Mouse (Mus musculus) liver, embryonic 13.5 days (tissue): ENCODE data around the gene Ccnk. TPM values are rescaled to one million over a fixed set of nuclear protein-coding genes. Genes with fewer than 3 reads are reported as not detected.

Source experiments
- ATAC-seq: fragments of 200-750 bp; cut with Nextera tagmentation; 2 replicates; pipeline ENCODE4 v1.8.0; 2017; ENCODE audit warnings: low read depth, mild to moderate bottlenecking, moderate number of reproducible peaks, moderate library complexity
- DNase-seq: peaks from one replicate; pipeline ENCODE4 v3.0.0; 2022
- H3K27ac ChIP-seq: fragments of 300-500 bp; sonication (generic); 2 replicates; pipeline ENCODE4 v1.5.1; 2015; ENCODE audit warnings: moderate library complexity, mild to moderate bottlenecking, inconsistent platforms
- H3K27me3 ChIP-seq: fragments of 300-500 bp; sonication (generic); 2 replicates; pipeline ENCODE4 v1.6.1; 2015; ENCODE audit warnings: mild to moderate bottlenecking, inconsistent platforms
- H3K36me3 ChIP-seq: fragments of 300-500 bp; sonication (generic); 2 replicates; pipeline ENCODE4 v1.6.1; 2015; ENCODE audit warnings: mild to moderate bottlenecking, inconsistent platforms
- H3K4me1 ChIP-seq: fragments of 300-500 bp; sonication (generic); replicated peaks from 2 replicates; pipeline ENCODE4 v1.6.1; 2015; ENCODE audit warnings: inconsistent platforms
- H3K4me2 ChIP-seq: fragments of 300-500 bp; sonication (generic); 2 replicates; pipeline ENCODE4 v1.6.1; 2015; ENCODE audit warnings: inconsistent platforms, mild to moderate bottlenecking, moderate library complexity
- H3K4me3 ChIP-seq: fragments of 300-500 bp; sonication (generic); replicated peaks from 2 replicates; pipeline ENCODE4 v1.5.1; 2015; ENCODE audit warnings: mild to moderate bottlenecking, inconsistent platforms
- H3K9ac ChIP-seq: fragments of 300-500 bp; sonication (generic); 2 replicates; pipeline ENCODE4 v1.6.1; 2015; ENCODE audit warnings: mild to moderate bottlenecking, inconsistent platforms
- H3K9me3 ChIP-seq: fragments of 300-500 bp; sonication (generic); replicated peaks from 2 replicates; pipeline ENCODE4 v1.6.1; 2016; ENCODE audit warnings: inconsistent platforms
- WGBS: fragments of 180-500 bp; shearing (Covaris S2); methylation state at CpG from one replicate; pipeline ENCODE4 v1.1.7; 2015; ENCODE audit not compliant: insufficient replicate concordance; 5-methylcytosine and 5-hydroxymethylcytosine counted together
- polyA plus RNA-seq: library from polyadenylated mRNA; unstranded; fragments of >200 nt; fragmentation: Nextera tagmentation; extraction: Ambion mirVana; gene quantifications from 2 replicates; pipeline ENCODE4 v1.2.1, GENCODE M21; 2015

Gene Ccnk
- polyA plus RNA-seq, 1 experiment from 2014 or later: 2.3 TPM

- Histone ChIP-seq H3K27ac (no peak overlapping the region), H3K9me3 (no peaks in the 10 kb centered on the region), H3K4me2 (no peak overlapping the region), H3K4me3 (no peak overlapping the region), H3K27me3 (no peaks in the 10 kb centered on the region), H3K9ac (no peak overlapping the region), H3K36me3 (no peaks in the 10 kb centered on the region), H3K4me1 (peaks cover 39% of the 10 kb centered on the region)
- ATAC-seq (no peak), DNase-seq (no peak)
- 32% methylated on average over 18 of the region's 18 CpGs for WGBS
These were observed 34.0 kb downstream of the Ccnk start for GRCm38 (mm10) chr12:108213090-108214041.

GRCm38 (mm10) chr12:108215090-108215489, 35.7 kb downstream of the Ccnk start:
- Histone ChIP-seq H3K9me3 (no peaks in the 10 kb centered on the region), H3K27ac (no peak overlapping the region), H3K4me3 (no peak overlapping the region), H3K36me3 (no peaks in the 10 kb centered on the region), H3K4me2 (no peak overlapping the region), H3K9ac (no peak overlapping the region), H3K4me1 (peaks cover 35% of the 10 kb centered on the region), H3K27me3 (no peaks in the 10 kb centered on the region)
- DNase-seq: no peak
- no peak for ATAC-seq
- 64% methylated on average over 8 of the region's 8 CpGs for WGBS

- no peak overlapping the region for H3K4me2 ChIP-seq
- 67% methylated on average over 11 of the region's 11 CpGs for WGBS
- no peaks in the 10 kb centered on the region for H3K27me3 ChIP-seq
- no peak overlapping the region for H3K27ac ChIP-seq
- ATAC-seq (no peak), DNase-seq (no peak)
- no peak overlapping the region for H3K9ac ChIP-seq
- H3K4me1 ChIP-seq: peaks cover 25% of the 10 kb centered on the region
- no peaks in the 10 kb centered on the region for H3K36me3 ChIP-seq
- H3K4me3 ChIP-seq: no peak overlapping the region
- no peaks in the 10 kb centered on the region for H3K9me3 ChIP-seq
These were observed 37.4 kb downstream of the Ccnk start for GRCm38 (mm10) chr12:108216611-108217370.

GRCm38 (mm10) chr12:108217572-108217971, 38.2 kb downstream of the Ccnk start:
- Histone ChIP-seq H3K4me2 (no peak overlapping the region), H3K9ac (no peak overlapping the region), H3K27ac (no peak overlapping the region), H3K4me1 (peaks cover 17% of the 10 kb centered on the region), H3K27me3 (no peaks in the 10 kb centered on the region), H3K4me3 (no peak overlapping the region), H3K36me3 (no peaks in the 10 kb centered on the region), H3K9me3 (no peaks in the 10 kb centered on the region)
- 45% methylated on average over 5 of the region's 5 CpGs for WGBS
- ATAC-seq (no peak), DNase-seq (no peak)

GRCm38 (mm10) chr12:108219163-108219562, 39.8 kb downstream of the Ccnk start:
- no peaks in the 10 kb centered on the region for H3K36me3 ChIP-seq
- DNase-seq (no peak), ATAC-seq (no peak)
- H3K4me3 ChIP-seq: no peak overlapping the region
- no peak overlapping the region for H3K4me2 ChIP-seq
- no peaks in the 10 kb centered on the region for H3K27me3 ChIP-seq
- H3K9ac ChIP-seq: no peak overlapping the region
- H3K27ac ChIP-seq: no peak overlapping the region
- peaks cover 8% of the 10 kb centered on the region; the same call in 1 of the 2 replicates for H3K4me1 ChIP-seq
- H3K9me3 ChIP-seq: no peaks in the 10 kb centered on the region
- WGBS: 63% methylated on average over 15 of the region's 15 CpGs

GRCm38 (mm10) chr12:108219825-108220616, 40.6 kb downstream of the Ccnk start:
- 68% methylated on average over 21 of the region's 21 CpGs for WGBS
- Histone ChIP-seq H3K36me3 (no peaks in the 10 kb centered on the region), H3K9ac (no peak overlapping the region), H3K9me3 (no peaks in the 10 kb centered on the region), H3K4me3 (no peak overlapping the region), H3K27me3 (no peaks in the 10 kb centered on the region), H3K4me1 (peaks cover 6% of the 10 kb centered on the region; the same call in 1 of the 2 replicates), H3K27ac (no peak overlapping the region), H3K4me2 (no peak overlapping the region)
- DNase-seq: no peak
- ATAC-seq: no peak

GRCm38 (mm10) chr12:108220621-108221020, 41.2 kb downstream of the Ccnk start:
- no peak overlapping the region for H3K4me3 ChIP-seq
- no peaks in the 10 kb centered on the region for H3K36me3 ChIP-seq
- DNase-seq (no peak), ATAC-seq (no peak)
- WGBS: 76% methylated on average over 12 of the region's 12 CpGs
- peaks cover 6% of the 10 kb centered on the region; the same call in 1 of the 2 replicates for H3K4me1 ChIP-seq
- H3K9ac ChIP-seq: no peak overlapping the region
- no peaks in the 10 kb centered on the region for H3K9me3 ChIP-seq
- H3K27me3 ChIP-seq: no peaks in the 10 kb centered on the region
- no peak overlapping the region for H3K4me2 ChIP-seq
- H3K27ac ChIP-seq: no peak overlapping the region

- Histone ChIP-seq H3K4me2 (no peak overlapping the region), H3K36me3 (no peaks in the 10 kb centered on the region), H3K27ac (no peak overlapping the region), H3K4me3 (no peak overlapping the region), H3K9me3 (no peaks in the 10 kb centered on the region), H3K27me3 (no peaks in the 10 kb centered on the region), H3K4me1 (peaks cover 6% of the 10 kb centered on the region; the same call in 1 of the 2 replicates), H3K9ac (no peak overlapping the region)
- ATAC-seq: no peak
- no peak for DNase-seq
- 52% methylated on average over 10 of the region's 10 CpGs for WGBS
These were observed 41.8 kb downstream of the Ccnk start for GRCm38 (mm10) chr12:108221206-108221605.

GRCm38 (mm10) chr12:108221712-108222111, 42.3 kb downstream of the Ccnk start:
- Histone ChIP-seq H3K36me3 (no peaks in the 10 kb centered on the region), H3K27ac (no peak overlapping the region), H3K9me3 (no peaks in the 10 kb centered on the region), H3K4me2 (no peak overlapping the region), H3K4me3 (no peak overlapping the region), H3K9ac (no peak overlapping the region), H3K27me3 (no peaks in the 10 kb centered on the region), H3K4me1 (peaks cover 6% of the 10 kb centered on the region; the same call in 1 of the 2 replicates)
- no peak for DNase-seq
- 75% methylated on average over 7 of the region's 7 CpGs for WGBS
- ATAC-seq: no peak

- Histone ChIP-seq H3K9ac (no peak overlapping the region), H3K36me3 (no peaks in the 10 kb centered on the region), H3K27ac (no peak overlapping the region), H3K9me3 (no peaks in the 10 kb centered on the region), H3K4me2 (no peak overlapping the region), H3K27me3 (no peaks in the 10 kb centered on the region), H3K4me1 (peaks cover 6% of the 10 kb centered on the region; the same call in 1 of the 2 replicates), H3K4me3 (no peak overlapping the region)
- no peak for DNase-seq
- 72% methylated on average over 8 of the region's 8 CpGs for WGBS
- ATAC-seq: no peak
These were observed 44.0 kb downstream of the Ccnk start for GRCm38 (mm10) chr12:108223357-108223756.

GRCm38 (mm10) chr12:108225781-108226180, 46.4 kb downstream of the Ccnk start:
- no peak overlapping the region for H3K4me3 ChIP-seq
- ATAC-seq: no peak

More at GRCm38 (mm10) chr12:108225781-108226180, 46.4 kb downstream of the Ccnk start:
- DNase-seq: no peak
- no peak overlapping the region for H3K4me2 ChIP-seq
- peaks cover 14% of the 10 kb centered on the region for H3K4me1 ChIP-seq
- H3K9ac ChIP-seq: no peak overlapping the region
- no peaks in the 10 kb centered on the region for H3K36me3 ChIP-seq
- WGBS: 51% methylated on average over 7 of the region's 7 CpGs
- H3K9me3 ChIP-seq: no peaks in the 10 kb centered on the region
- H3K27me3 ChIP-seq: no peaks in the 10 kb centered on the region
- no peak overlapping the region for H3K27ac ChIP-seq
